Mouse (Mus musculus) forebrain, postnatal 0 days (tissue): ENCODE measurements around the gene Gbp6. TPM values are rescaled to one million over a fixed set of nuclear protein-coding genes. Genes with fewer than 3 reads are reported as not detected.
"Not testable (repeated sequence)": the region's sequence is repeated elsewhere in the genome, so short reads cannot be mapped to it uniquely, and the experiment has no call there.

ENCODE experiments used
- ATAC-seq: fragments of 200-750 bp; cut with Nextera tagmentation; 2 replicates; pipeline ENCODE4 v1.8.0; 2017; ENCODE audit warnings: mild to moderate bottlenecking, moderate library complexity
- DNase-seq: peaks from one replicate; pipeline ENCODE4 v3.0.0-alpha.2; 2015
- H3K27ac ChIP-seq: fragments of 300-500 bp; sonication (generic); 2 replicates; pipeline ENCODE4 v1.5.1; 2014; ENCODE audit warnings: low read depth, mild to moderate bottlenecking, antibody characterized with exemption, low read length, moderate library complexity, mixed read lengths
- H3K27me3 ChIP-seq: fragments of 300-500 bp; sonication (generic); 2 replicates; pipeline ENCODE4 v1.6.1; 2014; ENCODE audit warnings: mild to moderate bottlenecking, low read length, mixed read lengths; ENCODE audit not compliant: insufficient read depth
- H3K36me3 ChIP-seq: fragments of 300-500 bp; sonication (generic); 2 replicates; pipeline ENCODE4 v1.6.1; 2014; ENCODE audit warnings: mild to moderate bottlenecking, moderate library complexity; ENCODE audit not compliant: insufficient read depth
- H3K4me1 ChIP-seq: fragments of 300-500 bp; sonication (generic); 2 replicates; pipeline ENCODE4 v1.6.1; 2014; ENCODE audit warnings: antibody characterized with exemption; ENCODE audit not compliant: insufficient read depth
- H3K4me2 ChIP-seq: fragments of 300-500 bp; sonication (generic); 2 replicates; pipeline ENCODE4 v1.6.1; 2014; ENCODE audit warnings: low read depth, mild to moderate bottlenecking, moderate library complexity
- H3K4me3 ChIP-seq: fragments of 300-500 bp; sonication (generic); 2 replicates; pipeline ENCODE4 v1.5.1; 2014; ENCODE audit warnings: low read depth, low read length, mixed read lengths
- H3K9ac ChIP-seq: fragments of 300-500 bp; sonication (generic); 2 replicates; pipeline ENCODE4 v1.6.1; 2014; ENCODE audit warnings: mild to moderate bottlenecking
- H3K9me3 ChIP-seq: fragments of 300-500 bp; sonication (generic); 2 replicates; pipeline ENCODE4 v1.6.1; 2016; ENCODE audit warnings: low read length
- CTCF ChIP-seq: sonication (generic); IDR thresholded peaks from 2 replicates; pipeline ENCODE4 v1.5.1; 2016; ENCODE audit warnings: antibody characterized with exemption, control low read depth, low read depth
- WGBS: fragments of 180-500 bp; shearing (Covaris S2); extraction: QIAGEN DNeasy Blood & Tissue Kit; methylation state at CpG from one replicate; pipeline ENCODE4 v1.1.7; 2014; 5-methylcytosine and 5-hydroxymethylcytosine counted together
- polyA plus RNA-seq: library from polyadenylated mRNA; unstranded; fragments of >200 nt; fragmentation: Nextera tagmentation; extraction: Ambion mirVana; gene quantifications from 2 replicates; pipeline ENCODE4 v1.2.1, GENCODE M21; 2015
- total RNA-seq: library from RNA; depleted of rRNA; stranded (reverse); fragments of >200 nt; gene quantifications from 2 replicates; pipeline ENCODE4 v1.2.3, GENCODE M21; 2014; rRNA removed

The Gbp6 gene
- total RNA-seq (2.0 and 3.2 TPM in 2 replicates), polyA plus RNA-seq (1.1 and 1.8 TPM in 2 replicates)

GRCm38 (mm10) chr5:105293226-105294165, at the start of gene Gbp6, which contains the start of gene Gm43302:
Gbp6 (minus strand) TSS chr5:105293698.
Gm43302 (minus strand) TSS chr5:105293695.
- H3K4me1 ChIP-seq, H3K27me3 ChIP-seq, H3K27ac ChIP-seq, H3K4me2 ChIP-seq, H3K9me3 ChIP-seq, ATAC-seq, H3K4me3 ChIP-seq, H3K9ac ChIP-seq, DNase-seq, H3K36me3 ChIP-seq: not testable (repeated sequence)
- 43% methylated on average over 3 of the region's 3 CpGs for WGBS

GRCm38 (mm10) chr5:105341281-105341680, 47.8 kb upstream of the Gbp6 start:
- Histone ChIP-seq H3K36me3 (no peaks in the 10 kb centered on the region), H3K4me3 (no peak overlapping the region)

GRCm38 (mm10) chr5:105322543-105322942, 29.0 kb upstream of the Gbp6 start:
- no peak; the same call in 1 of the 2 replicates for ATAC-seq
- DNase-seq, result peak; percentile 52
- H3K27me3 ChIP-seq, result no peaks in the 10 kb centered on the region
- TF ChIP-seq CTCF, result peak; percentile 64
- H3K27ac ChIP-seq, result no peak overlapping the region
- no peaks in the 10 kb centered on the region for H3K4me1 ChIP-seq
- no peak overlapping the region for H3K4me3 ChIP-seq
- H3K9ac ChIP-seq, result no peak overlapping the region
- WGBS, result 78% methylated on average over 2 of the region's 2 CpGs
- no peaks in the 10 kb centered on the region for H3K9me3 ChIP-seq
- H3K4me2 ChIP-seq, result no peak overlapping the region
- no peaks in the 10 kb centered on the region for H3K36me3 ChIP-seq

More at GRCm38 (mm10) chr5:105341281-105341680, 47.8 kb upstream of the Gbp6 start:
- no peaks in the 10 kb centered on the region for H3K9me3 ChIP-seq
- no peak overlapping the region for H3K27ac ChIP-seq
- TF ChIP-seq CTCF, result no peak
- H3K27me3 ChIP-seq, result no peaks in the 10 kb centered on the region
- WGBS, result 68% methylated on average over 2 of the region's 2 CpGs
- H3K4me1 ChIP-seq, result no peaks in the 10 kb centered on the region
- ATAC-seq (no peak), DNase-seq (no peak)
- no peak overlapping the region for H3K9ac ChIP-seq
- no peak overlapping the region for H3K4me2 ChIP-seq

GRCm38 (mm10) chr5:105310941-105311340, 17.4 kb upstream of the Gbp6 start:
- Histone ChIP-seq H3K27me3 (no peaks in the 10 kb centered on the region), H3K27ac (no peak overlapping the region), H3K4me3 (no peak overlapping the region), H3K36me3 (no peaks in the 10 kb centered on the region), H3K4me1 (no peaks in the 10 kb centered on the region), H3K4me2 (no peak overlapping the region), H3K9me3 (no peaks in the 10 kb centered on the region), H3K9ac (no peak overlapping the region)
- WGBS, result 84% methylated on average over 2 of the region's 2 CpGs
- no peak for TF ChIP-seq CTCF
- ATAC-seq (no peak), DNase-seq (no peak)

GRCm38 (mm10) chr5:105309148-105309547, 15.7 kb upstream of the Gbp6 start:
- H3K9ac ChIP-seq, H3K4me1 ChIP-seq, DNase-seq, H3K4me2 ChIP-seq, H3K4me3 ChIP-seq, H3K27me3 ChIP-seq, H3K36me3 ChIP-seq, H3K27ac ChIP-seq, ATAC-seq, H3K9me3 ChIP-seq: not testable (repeated sequence)
- WGBS, result 70% methylated on average over 1 of the region's 1 CpGs

GRCm38 (mm10) chr5:105306946-105307345, 13.4 kb upstream of the Gbp6 start:
- H3K27ac ChIP-seq, H3K4me1 ChIP-seq, H3K4me3 ChIP-seq, ATAC-seq, H3K27me3 ChIP-seq, H3K9ac ChIP-seq, H3K36me3 ChIP-seq, DNase-seq, H3K4me2 ChIP-seq, H3K9me3 ChIP-seq: not testable (repeated sequence)

GRCm38 (mm10) chr5:105306159-105306581, 12.7 kb upstream of the Gbp6 start:
- H3K4me1 ChIP-seq, result no peaks in the 10 kb centered on the region
- DNase-seq (no peak), ATAC-seq (no peak)
- no peak overlapping the region for H3K9ac ChIP-seq
- no peak overlapping the region for H3K4me3 ChIP-seq
- H3K27me3 ChIP-seq, result no peaks in the 10 kb centered on the region
- H3K9me3 ChIP-seq, result no peaks in the 10 kb centered on the region
- no peak for TF ChIP-seq CTCF
- 87% methylated on average over 1 of the region's 1 CpGs for WGBS
- H3K27ac ChIP-seq, result no peak overlapping the region
- no peaks in the 10 kb centered on the region for H3K36me3 ChIP-seq
- H3K4me2 ChIP-seq, result no peak overlapping the region

GRCm38 (mm10) chr5:105305671-105306070, 12.2 kb upstream of the Gbp6 start:
- DNase-seq, ATAC-seq, H3K4me1 ChIP-seq, H3K9ac ChIP-seq, H3K36me3 ChIP-seq, H3K27ac ChIP-seq, H3K4me3 ChIP-seq, H3K9me3 ChIP-seq, H3K4me2 ChIP-seq, H3K27me3 ChIP-seq: not testable (repeated sequence)
- 92% methylated on average over 4 of the region's 4 CpGs for WGBS
